Mouse (Mus musculus): ENCODE data around the gene Tomm70a. TPM values are rescaled to one million over a fixed set of nuclear protein-coding genes. Genes with fewer than 3 reads are reported as not detected.

Tomm70a gene
- 10 to 100 TPM; 30.0 to 34.5 (median 32.2) TPM for total RNA-seq (2022)

DNA sequence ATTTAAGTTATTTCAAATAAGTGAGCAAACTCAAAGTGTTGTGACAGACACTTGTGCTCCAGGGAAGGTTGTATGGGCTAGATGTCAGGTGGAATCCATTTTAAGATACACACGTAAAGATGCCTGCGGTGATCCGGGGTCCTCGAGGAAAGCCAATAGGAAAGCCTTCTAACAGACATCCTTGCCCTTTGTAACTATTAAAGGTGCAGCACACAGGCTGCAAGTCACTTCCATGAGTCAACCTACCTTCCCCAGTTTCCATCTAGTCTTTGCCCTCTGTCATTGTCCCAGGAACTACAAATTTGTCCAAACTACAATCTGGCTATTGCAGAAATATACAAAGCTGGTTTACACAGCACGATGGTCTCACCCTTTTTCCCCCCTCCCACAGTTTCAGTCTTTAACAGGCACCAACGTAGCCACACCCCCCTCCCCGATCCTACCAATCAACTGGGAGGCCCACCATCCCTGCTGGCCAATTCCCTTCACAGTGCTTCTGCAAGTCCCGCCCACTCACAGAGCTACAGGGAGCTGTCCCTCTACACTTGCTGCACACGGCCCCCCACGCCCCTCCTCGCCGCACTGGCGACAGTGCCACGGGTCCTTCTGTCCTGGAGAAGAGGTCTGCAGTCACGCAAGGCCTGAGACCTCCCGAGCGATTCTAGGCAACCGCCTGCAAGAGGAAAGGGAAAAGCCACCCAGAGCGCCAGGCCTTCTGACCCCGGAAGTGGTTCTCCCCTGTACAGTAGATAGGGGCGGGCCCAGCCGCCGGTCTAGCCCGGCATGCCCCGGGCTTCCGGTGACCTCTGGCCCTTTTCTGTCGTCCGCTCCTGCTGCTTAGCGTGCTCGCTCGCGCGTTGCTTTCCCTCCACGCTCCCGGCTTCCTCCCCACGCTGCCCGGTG is at the start of gene Tomm70a:
Tomm70a (plus strand) TSS at position 791 of the 903 bp plus-strand sequence.
- DNase-seq (ENCODE audit: low spot score in 2 of 2): peak; percentile 88 to 89

GRCm38 (mm10) chr16:57075986-57076385 is 45.5 kb upstream of the Tomm70a start:
- DNase-seq (ENCODE audit: low spot score in 2 of 2): no peak

DNA sequence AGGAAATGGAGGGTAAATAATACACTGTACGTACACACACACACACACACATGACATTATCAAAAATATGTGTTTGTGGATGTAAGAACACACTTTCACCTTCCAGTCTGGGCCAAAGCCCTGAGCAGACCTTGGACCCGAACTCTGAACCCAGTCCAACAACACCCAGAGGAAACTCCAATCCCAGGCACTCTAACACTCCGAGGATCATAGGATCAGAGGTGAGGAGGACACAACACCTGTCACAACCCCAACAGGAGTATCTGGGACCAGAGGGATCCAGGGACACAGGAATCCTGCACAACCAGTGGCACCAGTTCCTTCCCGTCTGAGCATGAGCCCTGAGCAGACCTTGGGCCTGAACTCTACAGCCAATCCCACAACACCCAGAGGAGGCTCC is 41.9 kb upstream of the Tomm70a start:
- no peak for DNase-seq (ENCODE audit: low spot score in 2 of 2)

- no peak for DNase-seq (ENCODE audit: low spot score in 2 of 2)
Observed at GRCm38 (mm10) chr16:57092460-57092859, 29.0 kb upstream of the Tomm70a start.

- no peak for DNase-seq (ENCODE audit: low spot score in 2 of 2)
Observed at GRCm38 (mm10) chr16:57092911-57093605, 28.4 kb upstream of the Tomm70a start.

- DNase-seq (ENCODE audit: low spot score in 2 of 2): no peak
Observed at GRCm38 (mm10) chr16:57098468-57099144, 22.9 kb upstream of the Tomm70a start.

DNA sequence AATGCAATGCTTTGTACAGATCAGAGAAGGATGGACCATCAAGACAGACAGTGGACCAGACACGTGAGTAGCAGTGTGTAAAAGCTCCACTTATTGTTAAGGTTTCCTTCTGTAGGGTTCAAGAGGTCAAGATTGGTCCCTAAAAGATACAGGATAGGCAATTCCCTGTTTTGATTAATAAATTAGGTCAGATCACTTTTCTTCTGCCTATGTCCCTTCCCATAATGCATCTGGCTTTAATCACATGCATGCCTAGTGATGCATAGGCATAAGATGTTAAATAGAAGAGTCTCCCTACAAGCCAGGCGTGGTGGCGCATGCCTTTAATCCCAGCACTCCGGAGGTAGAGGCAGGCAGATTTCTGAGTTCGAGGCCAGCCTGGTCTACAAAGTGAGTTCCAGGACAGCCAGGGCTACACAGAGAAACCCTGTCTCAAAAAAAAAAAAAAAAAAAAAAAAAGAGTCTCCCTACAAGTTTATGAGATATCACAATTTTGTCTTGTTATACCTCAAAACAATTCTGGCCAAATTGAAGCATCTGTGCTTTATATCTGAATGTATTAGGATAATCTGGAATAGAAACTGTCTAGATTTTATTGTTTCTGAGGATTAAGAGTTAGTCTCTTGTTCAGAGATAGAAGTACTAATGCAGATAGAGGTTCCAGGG is 21.8 kb upstream of the Tomm70a start:
- DNase-seq (ENCODE audit: low spot score in 2 of 2): no peak

- DNase-seq (ENCODE audit: low spot score in 2 of 2): no peak
Observed at GRCm38 (mm10) chr16:57101174-57101573, 20.3 kb upstream of the Tomm70a start.

GRCm38 (mm10) chr16:57106185-57106960 is 15.1 kb upstream of the Tomm70a start:
- no peak for DNase-seq (ENCODE audit: low spot score in 2 of 2)

GRCm38 (mm10) chr16:57116066-57116465 is 5.4 kb upstream of the Tomm70a start:
- DNase-seq (ENCODE audit: low spot score in 2 of 2): no peak

DNA sequence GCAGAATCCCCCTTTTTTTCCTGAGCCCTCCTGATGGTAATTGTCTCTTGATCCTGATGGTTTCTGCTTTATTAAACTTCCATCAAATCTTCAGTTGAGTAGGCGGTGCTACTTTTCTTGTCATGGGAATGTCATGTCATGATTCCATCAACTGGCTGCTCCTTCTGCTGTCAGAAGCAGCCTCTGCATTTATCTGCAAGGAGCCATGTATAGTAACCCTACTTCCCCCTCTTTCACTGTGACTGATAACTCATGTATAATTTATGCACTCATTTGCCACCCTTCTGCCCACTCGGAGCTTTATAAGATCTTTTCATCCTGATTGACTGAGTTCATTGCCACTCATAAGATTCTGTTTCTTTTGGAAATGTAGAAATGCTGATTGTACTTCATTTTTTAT is 3.9 kb upstream of the Tomm70a start:
- DNase-seq (ENCODE audit: low spot score in 2 of 2): no peak

- DNase-seq (ENCODE audit: low spot score in 2 of 2): no peak
Observed at GRCm38 (mm10) chr16:57121816-57122415, 413 bp downstream of the Tomm70a start.

DNA sequence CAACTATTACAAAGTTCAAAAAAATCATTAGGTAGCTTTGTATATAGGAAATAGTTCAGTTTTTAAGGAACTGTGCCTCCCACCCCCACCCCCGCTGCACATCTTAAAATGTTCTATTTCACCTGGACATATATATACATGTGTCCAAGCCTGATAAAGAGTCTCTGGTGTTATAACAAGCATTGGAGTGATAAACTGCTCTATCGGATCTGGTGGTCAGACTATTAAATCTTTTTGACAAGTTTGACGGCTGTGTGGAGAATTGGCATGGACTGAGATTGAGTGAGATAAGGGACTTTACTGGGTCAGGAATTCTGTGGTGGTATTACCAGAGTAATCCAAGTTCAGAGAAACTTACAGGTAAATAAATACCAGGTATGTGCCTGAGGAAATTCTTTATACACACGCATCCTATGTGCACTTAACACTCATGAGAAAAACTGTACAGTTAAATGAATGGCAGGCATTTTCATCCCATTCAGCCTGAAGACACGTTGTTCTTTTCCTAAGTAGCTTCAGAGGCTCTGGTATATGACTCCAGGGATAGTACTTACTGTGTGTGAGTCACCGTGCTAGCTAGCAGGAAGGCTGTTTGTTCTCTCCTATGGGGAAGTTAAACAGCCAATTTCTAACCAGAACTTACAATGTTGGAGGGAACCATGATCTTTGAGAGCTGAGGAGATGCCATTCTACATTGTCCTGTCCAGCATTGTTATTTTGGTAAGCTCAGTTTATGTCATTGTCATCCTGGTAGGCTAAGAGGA is 1.4 kb downstream of the Tomm70a start:
- DNase-seq (ENCODE audit: low spot score in 2 of 2): no peak

GRCm38 (mm10) chr16:57126268-57126667 is 4.8 kb downstream of the Tomm70a start:
- no peak for DNase-seq (ENCODE audit: low spot score in 2 of 2)

DNA sequence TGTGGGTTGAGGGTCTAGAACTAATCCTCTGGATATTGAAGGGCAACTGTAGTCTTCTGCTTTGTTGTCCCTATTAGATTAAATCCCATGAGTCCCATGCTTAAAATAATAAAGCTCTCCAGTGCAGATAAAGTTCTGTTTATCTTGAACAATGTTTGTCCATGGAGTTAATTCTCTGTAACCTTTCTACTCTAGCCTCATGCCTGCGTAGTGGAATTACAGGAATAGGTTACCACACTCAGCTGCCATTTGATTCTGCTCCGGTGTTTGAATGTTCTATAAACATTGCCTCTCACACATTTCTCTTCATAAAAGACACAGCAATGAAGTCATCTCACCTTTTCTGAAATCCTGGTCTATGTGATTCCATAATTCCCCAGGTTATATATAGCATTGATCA is 6.3 kb downstream of the Tomm70a start:
- no peak for DNase-seq (ENCODE audit: low spot score in 2 of 2)

GRCm38 (mm10) chr16:57130752-57131400 is 9.4 kb downstream of the Tomm70a start:
- DNase-seq (ENCODE audit: low spot score in 2 of 2): no peak

DNA sequence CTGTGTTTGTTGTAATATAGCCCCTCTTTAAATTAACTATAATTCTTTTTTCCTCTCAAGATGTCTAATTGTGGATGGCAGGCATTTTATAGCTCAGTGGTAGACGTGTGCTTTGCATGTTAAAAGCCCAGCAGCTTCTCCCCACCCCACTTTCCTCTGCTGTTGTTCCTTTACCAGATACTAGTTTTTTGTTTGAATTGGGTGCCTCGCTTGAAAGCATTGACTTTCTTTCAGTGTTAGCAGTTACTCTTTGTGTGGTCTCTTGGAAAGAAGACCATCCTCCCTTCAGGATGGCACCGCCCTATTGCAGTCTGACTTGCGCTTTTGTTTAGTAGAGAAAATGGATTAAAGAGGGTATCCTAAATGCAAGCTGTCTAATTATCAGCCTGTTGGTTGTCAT is 10.0 kb downstream of the Tomm70a start:
- DNase-seq (ENCODE audit: low spot score in 2 of 2): no peak

DNA sequence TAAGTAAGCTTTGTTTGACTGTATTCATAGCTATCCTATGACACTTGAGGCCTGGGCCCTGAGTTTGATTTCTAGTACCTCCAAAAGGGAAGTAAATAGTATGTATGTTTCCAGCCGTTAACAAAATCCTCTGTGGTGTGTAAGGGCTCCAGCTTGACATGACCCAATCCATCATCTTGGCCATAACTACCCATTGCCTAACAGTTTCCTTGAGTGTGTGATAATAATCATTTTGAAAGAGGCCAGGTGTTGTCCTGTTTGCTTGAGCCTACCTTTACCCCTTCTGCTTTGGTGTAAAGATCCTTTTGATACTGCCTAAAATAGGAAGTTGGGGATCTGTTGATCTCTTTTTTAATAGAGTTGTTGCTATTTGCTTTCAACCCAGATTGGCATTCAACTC is 10.8 kb downstream of the Tomm70a start:
- DNase-seq (ENCODE audit: low spot score in 2 of 2): no peak

- DNase-seq (ENCODE audit: low spot score in 2 of 2): no peak
Observed at GRCm38 (mm10) chr16:57133611-57134010, 12.1 kb downstream of the Tomm70a start.

Measured in gastrocnemius, adult 8-10 months (tissue).